Mouse (Mus musculus) forelimb bud, embryonic 11.5 days (tissue): Measurements from ENCODE around the gene Arhgef10l.

ENCODE experiments used
- DNase-seq: peaks from one replicate; pipeline ENCODE4 v3.0.0-alpha.2; 2012; ENCODE audit warnings: low read depth, low spot score

Gene Arhgef10l

GRCm38 (mm10) chr4:140665760-140666159 is at the start of gene Arhgef10l:
Gene Arhgef10l (minus strand): TSS chr4:140666012.
- no peak for DNase-seq

- no peak for DNase-seq
Observed at GRCm38 (mm10) chr4:140714586-140714985, 48.8 kb upstream of the Arhgef10l start.

- peak; percentile 85 for DNase-seq
Observed at GRCm38 (mm10) chr4:140713480-140714365, 47.9 kb upstream of the Arhgef10l start.

GRCm38 (mm10) chr4:140711360-140711759 is 45.5 kb upstream of the Arhgef10l start:
- DNase-seq = no peak

GRCm38 (mm10) chr4:140710781-140711180 is 45.0 kb upstream of the Arhgef10l start:
- DNase-seq = no peak

- no peak for DNase-seq
Observed at GRCm38 (mm10) chr4:140709617-140710016, 43.8 kb upstream of the Arhgef10l start.

GRCm38 (mm10) chr4:140709111-140709510 is 43.3 kb upstream of the Arhgef10l start:
- no peak for DNase-seq

- DNase-seq = no peak
Observed at GRCm38 (mm10) chr4:140708297-140708927, 42.6 kb upstream of the Arhgef10l start.

GRCm38 (mm10) chr4:140707615-140708014 is 41.8 kb upstream of the Arhgef10l start:
- DNase-seq = no peak

GRCm38 (mm10) chr4:140704166-140704565 is 38.4 kb upstream of the Arhgef10l start:
- no peak for DNase-seq

GRCm38 (mm10) chr4:140703636-140704035 is 37.8 kb upstream of the Arhgef10l start:
- no peak for DNase-seq

GRCm38 (mm10) chr4:140702611-140703327 is 37.0 kb upstream of the Arhgef10l start:
- peak; percentile 87 for DNase-seq

- DNase-seq = no peak
Observed at GRCm38 (mm10) chr4:140701716-140702561, 36.1 kb upstream of the Arhgef10l start.

GRCm38 (mm10) chr4:140701049-140701715 is 35.4 kb upstream of the Arhgef10l start:
- DNase-seq = peak; percentile 80

- DNase-seq = no peak
Observed at GRCm38 (mm10) chr4:140700269-140701018, 34.6 kb upstream of the Arhgef10l start, which contains the start of gene Rcc2. Gene Rcc2 (plus strand): TSS chr4:140700541.

GRCm38 (mm10) chr4:140699441-140700127 is 33.8 kb upstream of the Arhgef10l start:
- peak; percentile 67 for DNase-seq

GRCm38 (mm10) chr4:140695675-140696585 is 30.1 kb upstream of the Arhgef10l start:
- DNase-seq = no peak

GRCm38 (mm10) chr4:140695146-140695545 is 29.3 kb upstream of the Arhgef10l start:
- DNase-seq = no peak
